Mouse (Mus musculus): Measurements from ENCODE around the gene Cers6. TPM values are rescaled to one million over a fixed set of nuclear protein-coding genes. Genes with fewer than 3 reads are reported as not detected.

Gene Cers6
- total RNA-seq, 2 experiments from 2014 or later: 0.79 to 1.1 TPM

- no peak for ATAC-seq (replicated peaks; ENCODE audit: low FRiP score, low TSS enrichment, poor library complexity, severe bottlenecking)
These were observed 186.1 kb downstream of the Cers6 start for GRCm38 (mm10) chr2:69047297-69047696.

GRCm38 (mm10) chr2:69047805-69048204 lies 186.6 kb downstream of the Cers6 start:
- ATAC-seq (replicated peaks; ENCODE audit: low FRiP score, low TSS enrichment, poor library complexity, severe bottlenecking): no peak

- no peak for ATAC-seq (replicated peaks; ENCODE audit: low FRiP score, low TSS enrichment, poor library complexity, severe bottlenecking)
These were observed 187.9 kb downstream of the Cers6 start for GRCm38 (mm10) chr2:69049179-69049578.

- no peak for ATAC-seq (replicated peaks; ENCODE audit: low FRiP score, low TSS enrichment, poor library complexity, severe bottlenecking)
These were observed 188.9 kb downstream of the Cers6 start for GRCm38 (mm10) chr2:69050189-69050588.

GRCm38 (mm10) chr2:69051596-69051995 lies 190.4 kb downstream of the Cers6 start:
- no peak for ATAC-seq (replicated peaks; ENCODE audit: low FRiP score, low TSS enrichment, poor library complexity, severe bottlenecking)

- no peak for ATAC-seq (replicated peaks; ENCODE audit: low FRiP score, low TSS enrichment, poor library complexity, severe bottlenecking)
These were observed 192.1 kb downstream of the Cers6 start for GRCm38 (mm10) chr2:69053210-69053858.

- ATAC-seq (replicated peaks; ENCODE audit: low FRiP score, low TSS enrichment, poor library complexity, severe bottlenecking): no peak
These were observed 193.0 kb downstream of the Cers6 start for GRCm38 (mm10) chr2:69054279-69054678.

GRCm38 (mm10) chr2:69055174-69055573 lies 193.9 kb downstream of the Cers6 start:
- ATAC-seq (replicated peaks; ENCODE audit: low FRiP score, low TSS enrichment, poor library complexity, severe bottlenecking): no peak

GRCm38 (mm10) chr2:69061313-69061712 lies 200.1 kb downstream of the Cers6 start:
- ATAC-seq (replicated peaks; ENCODE audit: low FRiP score, low TSS enrichment, poor library complexity, severe bottlenecking): no peak

GRCm38 (mm10) chr2:69061910-69062689 lies 200.9 kb downstream of the Cers6 start:
- no peak for ATAC-seq (replicated peaks; ENCODE audit: low FRiP score, low TSS enrichment, poor library complexity, severe bottlenecking)

GRCm38 (mm10) chr2:69064759-69065158 lies 203.5 kb downstream of the Cers6 start:
- ATAC-seq (replicated peaks; ENCODE audit: low FRiP score, low TSS enrichment, poor library complexity, severe bottlenecking): no peak

- no peak for ATAC-seq (replicated peaks; ENCODE audit: low FRiP score, low TSS enrichment, poor library complexity, severe bottlenecking)
These were observed 210.4 kb downstream of the Cers6 start for GRCm38 (mm10) chr2:69071440-69072235.

- no peak for ATAC-seq (replicated peaks; ENCODE audit: low FRiP score, low TSS enrichment, poor library complexity, severe bottlenecking)
These were observed 215.9 kb downstream of the Cers6 start for GRCm38 (mm10) chr2:69077189-69077588.

- ATAC-seq (replicated peaks; ENCODE audit: low FRiP score, low TSS enrichment, poor library complexity, severe bottlenecking): no peak
These were observed 219.5 kb downstream of the Cers6 start for GRCm38 (mm10) chr2:69080760-69081159.

- ATAC-seq (replicated peaks; ENCODE audit: low FRiP score, low TSS enrichment, poor library complexity, severe bottlenecking): no peak
These were observed 221.4 kb downstream of the Cers6 start for GRCm38 (mm10) chr2:69082499-69083197.

- ATAC-seq (replicated peaks; ENCODE audit: low FRiP score, low TSS enrichment, poor library complexity, severe bottlenecking): no peak
These were observed 221.9 kb downstream of the Cers6 start for GRCm38 (mm10) chr2:69083198-69083509.

GRCm38 (mm10) chr2:69084416-69084815 lies 223.2 kb downstream of the Cers6 start:
- ATAC-seq (replicated peaks; ENCODE audit: low FRiP score, low TSS enrichment, poor library complexity, severe bottlenecking): no peak

- ATAC-seq (replicated peaks; ENCODE audit: low FRiP score, low TSS enrichment, poor library complexity, severe bottlenecking): no peak
These were observed 225.4 kb downstream of the Cers6 start for GRCm38 (mm10) chr2:69086505-69087260.

GRCm38 (mm10) chr2:69095836-69096235 lies 234.6 kb downstream of the Cers6 start:
- no peak for ATAC-seq (replicated peaks; ENCODE audit: low FRiP score, low TSS enrichment, poor library complexity, severe bottlenecking)
